Mouse (Mus musculus): ENCODE data around the gene Crhr1. TPM values are rescaled to one million over a fixed set of nuclear protein-coding genes. Genes with fewer than 3 reads are reported as not detected.

Crhr1 gene
- polyA plus RNA-seq, 1 experiment from 2014 or later = 7.3 TPM

DNA sequence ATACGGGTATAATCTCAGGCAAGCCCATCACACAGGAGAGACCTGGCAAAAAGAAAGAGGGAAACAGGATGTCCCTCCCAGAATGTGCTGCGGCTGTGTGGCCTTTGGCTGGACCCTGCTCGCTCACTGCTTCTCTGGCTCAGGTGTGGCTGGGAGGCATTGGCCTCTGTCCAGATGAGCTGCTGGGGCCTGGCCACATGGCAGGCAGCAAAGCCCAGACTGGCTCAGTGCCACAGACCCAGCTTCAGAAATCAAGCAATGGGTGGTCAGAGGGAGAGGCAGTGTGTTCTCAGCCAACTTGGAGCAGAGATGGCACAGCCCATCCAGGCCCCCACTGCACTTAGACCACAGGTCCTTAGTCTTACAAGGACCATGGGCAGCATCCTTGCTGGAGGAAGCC, 8.1 kb upstream of the Crhr1 start:
- Histone ChIP-seq H3K27ac (no peak overlapping the region), H3K27me3 (ENCODE audit: control insufficient read depth, insufficient read depth, low read length) (no peaks in the 10 kb centered on the region), H3K4me3 (replicated peaks; ENCODE audit: low read length) (no peak overlapping the region), H3K9me3 (ENCODE audit: control insufficient read depth, low read length) (no peaks in the 10 kb centered on the region), H3K4me2 (replicated peaks) (no peak overlapping the region), H3K4me1 (replicated peaks; ENCODE audit: control insufficient read depth, insufficient read depth, low read length) (0 out of 2 replicates have a peak, but pooled peaks cover 5% of the 10 kb centered on the region), H3K9ac (no peak overlapping the region), H3K36me3 (replicated peaks; ENCODE audit: control insufficient read depth, insufficient read depth) (no peaks in the 10 kb centered on the region)
- WGBS = 57% methylated on average over 3 of the region's 3 CpGs
- peak; percentile 62 for DNase-seq (ENCODE audit: low spot score)
- no peak for ATAC-seq (ENCODE audit: low FRiP score)

DNA sequence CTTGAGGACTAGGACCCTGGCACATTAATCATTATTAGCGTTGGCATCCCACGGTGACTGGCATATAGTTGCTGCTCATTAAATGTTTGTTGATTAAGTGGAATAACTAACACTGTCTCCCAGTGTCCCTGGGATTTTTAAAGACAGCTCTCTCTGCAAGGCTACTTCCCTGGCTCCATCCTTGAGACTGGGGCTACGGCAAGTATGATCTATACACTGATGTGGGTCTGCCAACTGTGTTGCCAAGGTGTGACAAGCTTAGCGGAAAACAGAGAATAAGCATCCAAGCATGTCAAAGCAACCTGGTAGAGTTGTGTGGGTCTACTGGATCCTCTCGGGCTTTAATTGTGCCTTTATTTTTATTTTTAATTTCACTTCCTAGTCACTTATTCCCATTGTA, 3.2 kb upstream of the Crhr1 start:
- WGBS = 67% methylated on average over 5 of the region's 5 CpGs
- Histone ChIP-seq H3K4me3 (replicated peaks; ENCODE audit: low read length) (no peak overlapping the region), H3K36me3 (replicated peaks; ENCODE audit: control insufficient read depth, insufficient read depth) (no peaks in the 10 kb centered on the region), H3K4me2 (replicated peaks) (no peak overlapping the region), H3K9me3 (ENCODE audit: control insufficient read depth, low read length) (no peaks in the 10 kb centered on the region), H3K4me1 (replicated peaks; ENCODE audit: control insufficient read depth, insufficient read depth, low read length) (0 out of 2 replicates have a peak, but pooled peaks cover 10% of the 10 kb centered on the region), H3K9ac (no peak overlapping the region), H3K27me3 (ENCODE audit: control insufficient read depth, insufficient read depth, low read length) (peaks cover 22% of the 10 kb centered on the region), H3K27ac (no peak overlapping the region)
- ATAC-seq (ENCODE audit: low FRiP score) = no peak
- no peak for DNase-seq (ENCODE audit: low spot score)

DNA sequence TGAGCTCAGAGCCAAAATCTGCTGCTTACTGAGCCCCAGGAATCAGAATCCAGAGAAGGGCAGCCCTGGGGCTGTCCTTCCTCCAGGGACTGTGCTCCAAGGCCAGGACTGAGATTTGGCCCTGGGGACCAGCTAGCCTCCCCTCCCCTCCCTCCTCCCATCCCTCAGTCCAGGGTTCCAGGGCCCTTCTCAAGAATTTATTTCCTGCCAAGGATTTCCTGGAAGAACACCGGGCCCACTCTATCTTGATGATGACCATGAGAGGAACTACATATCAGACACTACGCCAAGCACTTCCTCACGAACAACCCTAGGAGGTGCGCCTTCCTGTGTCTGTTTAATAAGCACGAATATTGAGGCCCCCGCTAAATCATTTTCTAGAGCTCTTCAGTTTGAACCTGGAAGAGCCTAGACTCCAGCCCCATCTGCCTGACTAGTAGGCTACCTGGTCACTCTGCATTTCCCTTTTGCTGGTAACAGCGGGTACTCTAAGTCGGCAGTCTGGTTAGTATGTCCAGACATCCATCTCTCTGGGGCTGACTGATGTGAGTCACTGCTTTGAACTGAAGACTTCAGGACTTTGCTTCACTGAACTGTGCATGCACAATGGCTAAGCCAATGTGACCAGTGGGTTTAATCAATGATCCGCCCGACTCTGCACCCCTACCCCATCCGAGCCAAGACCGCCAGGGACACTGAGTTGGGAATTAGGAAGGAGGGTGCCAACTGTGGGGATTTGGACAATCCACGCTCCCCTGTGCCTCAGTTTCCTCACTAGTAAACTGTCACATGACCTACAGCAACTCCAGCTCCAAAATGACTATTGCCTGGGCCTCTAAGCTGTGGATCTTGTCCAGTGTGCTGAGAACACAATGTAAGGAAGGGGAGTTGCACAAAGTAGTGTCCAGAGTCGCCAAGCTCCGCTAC, 1.7 kb upstream of the Crhr1 start:
- Histone ChIP-seq H3K9ac (no peak overlapping the region), H3K36me3 (replicated peaks; ENCODE audit: control insufficient read depth, insufficient read depth) (no peaks in the 10 kb centered on the region), H3K4me1 (replicated peaks; ENCODE audit: control insufficient read depth, insufficient read depth, low read length) (0 out of 2 replicates have a peak, but pooled peaks cover 5% of the 10 kb centered on the region), H3K27me3 (ENCODE audit: control insufficient read depth, insufficient read depth, low read length) (peaks cover 37% of the 10 kb centered on the region), H3K4me2 (replicated peaks) (0 out of 2 replicates have a peak overlapping the region, but pooled peaks have one; percentile 87), H3K4me3 (replicated peaks; ENCODE audit: low read length) (no peak overlapping the region), H3K9me3 (ENCODE audit: control insufficient read depth, low read length) (no peaks in the 10 kb centered on the region), H3K27ac (no peak overlapping the region)
- 77% methylated on average over 15 of the region's 15 CpGs for WGBS
- ATAC-seq (ENCODE audit: low FRiP score) = no peak
- no peak for DNase-seq (ENCODE audit: low spot score)

DNA sequence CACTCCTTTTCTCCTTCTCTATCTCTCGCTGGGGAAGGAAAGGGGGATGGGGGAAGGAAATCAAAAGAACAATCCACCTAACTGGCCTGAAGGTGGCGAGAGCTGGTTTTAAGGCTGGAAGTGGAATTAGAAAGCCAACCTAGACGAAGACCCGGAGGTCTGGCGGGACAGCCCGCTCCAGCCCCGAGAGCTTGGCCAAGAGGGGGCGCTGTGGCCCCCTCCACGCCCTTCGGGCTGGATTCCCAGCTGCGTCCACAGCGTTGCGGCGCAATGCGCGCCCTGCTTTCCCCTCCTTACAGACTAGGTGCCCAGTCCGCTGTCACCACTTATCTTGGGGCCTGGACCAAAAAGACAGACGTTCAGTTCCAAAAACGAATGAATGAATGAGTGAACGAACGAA, 899 bp upstream of the Crhr1 start:
- Histone ChIP-seq H3K9me3 (ENCODE audit: control insufficient read depth, low read length) (no peaks in the 10 kb centered on the region), H3K4me3 (replicated peaks; ENCODE audit: low read length) (peak overlapping the region; percentile 54), H3K4me2 (replicated peaks) (peak overlapping the region; percentile 87), H3K4me1 (replicated peaks; ENCODE audit: control insufficient read depth, insufficient read depth, low read length) (0 out of 2 replicates have a peak, but pooled peaks cover 5% of the 10 kb centered on the region), H3K9ac (peak overlapping the region; percentile 77), H3K27ac (no peak overlapping the region), H3K27me3 (ENCODE audit: control insufficient read depth, insufficient read depth, low read length) (peaks cover 39% of the 10 kb centered on the region), H3K36me3 (replicated peaks; ENCODE audit: control insufficient read depth, insufficient read depth) (no peaks in the 10 kb centered on the region)
- under 1% methylated on average over 21 of the region's 21 CpGs for WGBS
- ATAC-seq (ENCODE audit: low FRiP score) (peak; percentile 44; the same call in 1 of the 2 replicates), DNase-seq (ENCODE audit: low spot score) (peak; percentile 76)

GRCm38 (mm10) chr11:104133442-104133983, 858 bp downstream of the Crhr1 start:
- no peak overlapping the region for H3K27ac ChIP-seq
- no peak for ATAC-seq (ENCODE audit: low FRiP score)

DNA sequence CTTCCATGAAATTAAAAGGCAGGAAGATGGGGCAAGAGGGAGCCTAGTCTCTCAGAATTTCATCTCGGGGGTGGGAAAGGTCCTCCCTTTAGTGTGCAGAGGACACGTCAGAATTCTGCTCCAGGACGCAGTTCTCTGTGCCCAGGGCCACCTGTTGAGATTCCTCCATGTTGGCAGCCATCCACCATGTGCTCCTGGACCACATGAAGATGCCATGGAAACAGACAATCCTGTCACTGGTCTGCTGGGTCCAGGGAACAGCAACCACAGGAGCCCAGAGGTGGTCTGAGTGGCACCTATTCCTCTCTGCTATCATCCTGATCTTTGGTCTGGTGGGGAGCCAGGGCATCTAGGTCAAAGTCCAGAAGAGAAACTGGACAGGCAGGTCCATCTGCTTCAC, 6.3 kb downstream of the Crhr1 start:
- no peaks in the 10 kb centered on the region for H3K4me1 ChIP-seq (replicated peaks; ENCODE audit: control insufficient read depth, insufficient read depth, low read length)
- no peaks in the 10 kb centered on the region for H3K36me3 ChIP-seq (replicated peaks; ENCODE audit: control insufficient read depth, insufficient read depth)
- no peak overlapping the region for H3K27ac ChIP-seq
- no peaks in the 10 kb centered on the region for H3K9me3 ChIP-seq (ENCODE audit: control insufficient read depth, low read length)
- no peak overlapping the region for H3K9ac ChIP-seq
- H3K27me3 ChIP-seq (ENCODE audit: control insufficient read depth, insufficient read depth, low read length) = peaks cover 22% of the 10 kb centered on the region
- H3K4me3 ChIP-seq (replicated peaks; ENCODE audit: low read length) = no peak overlapping the region
- H3K4me2 ChIP-seq (replicated peaks) = no peak overlapping the region
- DNase-seq (ENCODE audit: low spot score) (no peak), ATAC-seq (ENCODE audit: low FRiP score) (no peak)
- 80% methylated on average over 3 of the region's 3 CpGs for WGBS

More at GRCm38 (mm10) chr11:104133442-104133983, 858 bp downstream of the Crhr1 start:
- H3K9ac ChIP-seq = peak overlapping the region; percentile 77
- H3K27me3 ChIP-seq (ENCODE audit: control insufficient read depth, insufficient read depth, low read length) = peaks cover 39% of the 10 kb centered on the region
- peak overlapping the region; percentile 54 for H3K4me3 ChIP-seq (replicated peaks; ENCODE audit: low read length)
- H3K4me2 ChIP-seq (replicated peaks) = peak overlapping the region; percentile 87
- no peak for DNase-seq (ENCODE audit: low spot score)
- H3K4me1 ChIP-seq (replicated peaks; ENCODE audit: control insufficient read depth, insufficient read depth, low read length) = 0 out of 2 replicates have a peak, but pooled peaks cover 5% of the 10 kb centered on the region
- no peaks in the 10 kb centered on the region for H3K9me3 ChIP-seq (ENCODE audit: control insufficient read depth, low read length)
- no peaks in the 10 kb centered on the region for H3K36me3 ChIP-seq (replicated peaks; ENCODE audit: control insufficient read depth, insufficient read depth)
- under 1% methylated on average over 47 of the region's 47 CpGs for WGBS

DNA sequence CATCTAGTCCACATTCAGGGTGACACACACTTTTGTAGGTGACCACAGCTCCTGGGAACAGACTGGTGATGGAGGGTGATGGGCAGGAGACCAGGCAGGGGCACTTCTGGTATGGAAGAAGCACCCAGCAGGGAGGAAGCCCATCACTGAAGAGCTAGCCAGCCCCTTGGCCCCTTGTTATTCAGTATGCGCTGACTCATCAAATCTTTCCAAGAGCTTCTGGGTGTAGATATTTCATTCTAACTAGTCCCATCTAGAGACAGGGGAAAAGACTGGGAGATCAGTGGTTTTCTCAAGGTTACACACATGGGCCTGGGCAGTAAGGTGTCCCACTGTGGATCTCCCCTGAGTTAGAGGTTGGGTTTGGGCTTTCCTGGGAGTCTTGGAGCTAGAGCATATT, 12.3 kb downstream of the Crhr1 start:
- Histone ChIP-seq H3K4me3 (replicated peaks; ENCODE audit: low read length) (no peak overlapping the region), H3K9me3 (ENCODE audit: control insufficient read depth, low read length) (no peaks in the 10 kb centered on the region), H3K4me1 (replicated peaks; ENCODE audit: control insufficient read depth, insufficient read depth, low read length) (no peaks in the 10 kb centered on the region), H3K9ac (no peak overlapping the region), H3K27ac (no peak overlapping the region), H3K27me3 (ENCODE audit: control insufficient read depth, insufficient read depth, low read length) (no peaks in the 10 kb centered on the region), H3K36me3 (replicated peaks; ENCODE audit: control insufficient read depth, insufficient read depth) (no peaks in the 10 kb centered on the region), H3K4me2 (replicated peaks) (no peak overlapping the region)
- ATAC-seq (ENCODE audit: low FRiP score) (no peak), DNase-seq (ENCODE audit: low spot score) (no peak)
- WGBS = 96% methylated on average over 1 of the region's 1 CpGs

DNA sequence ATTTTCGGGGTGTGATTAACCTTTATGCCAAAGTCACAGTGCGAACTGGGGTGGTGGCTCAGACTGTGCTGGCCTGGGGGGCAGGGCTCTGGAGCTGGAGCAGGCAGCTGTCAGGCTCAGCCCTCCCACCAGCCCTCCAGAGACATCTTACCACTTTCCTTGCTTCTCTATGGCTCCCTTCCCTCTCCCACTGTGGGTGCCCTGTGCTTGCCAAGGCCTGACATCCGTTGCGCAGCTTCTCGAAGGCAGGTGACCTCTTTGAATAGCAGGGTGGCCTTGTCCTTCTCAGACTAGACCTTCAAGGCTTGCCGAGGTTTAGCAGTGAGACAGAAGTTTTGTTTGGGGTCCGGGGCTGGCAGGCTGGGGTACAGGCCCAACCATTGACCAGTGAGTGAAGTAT, 16.1 kb downstream of the Crhr1 start:
- DNase-seq (ENCODE audit: low spot score) (no peak), ATAC-seq (ENCODE audit: low FRiP score) (no peak)
- no peak overlapping the region for H3K4me2 ChIP-seq (replicated peaks)
- H3K27ac ChIP-seq = no peak overlapping the region
- no peak overlapping the region for H3K4me3 ChIP-seq (replicated peaks; ENCODE audit: low read length)
- H3K4me1 ChIP-seq (replicated peaks; ENCODE audit: control insufficient read depth, insufficient read depth, low read length) = peaks cover 9% of the 10 kb centered on the region; the same call in 1 of the 2 replicates
- H3K9ac ChIP-seq = no peak overlapping the region
- no peaks in the 10 kb centered on the region for H3K9me3 ChIP-seq (ENCODE audit: control insufficient read depth, low read length)
- H3K27me3 ChIP-seq (ENCODE audit: control insufficient read depth, insufficient read depth, low read length) = no peaks in the 10 kb centered on the region
- no peaks in the 10 kb centered on the region for H3K36me3 ChIP-seq (replicated peaks; ENCODE audit: control insufficient read depth, insufficient read depth)
- 73% methylated on average over 7 of the region's 7 CpGs for WGBS

DNA sequence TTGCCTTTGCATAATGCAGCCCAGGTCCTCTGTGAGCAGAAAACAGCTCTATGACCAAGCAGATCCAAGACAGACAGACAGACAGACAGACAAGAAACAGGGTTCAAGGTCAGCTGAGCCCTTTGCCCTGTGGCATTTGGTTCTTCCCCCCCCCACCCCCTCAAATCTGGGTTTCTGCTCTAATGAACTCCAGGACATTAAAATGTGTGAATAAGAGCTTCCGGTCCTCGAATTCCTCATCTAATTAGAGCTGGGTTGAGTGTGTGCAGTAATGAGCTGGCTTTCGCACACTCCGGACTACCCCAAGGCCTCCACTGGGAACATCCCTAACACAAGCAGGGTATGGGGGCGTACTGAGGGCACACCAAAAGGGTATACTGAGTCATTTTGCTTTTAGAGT, 18.3 kb downstream of the Crhr1 start:
- DNase-seq (ENCODE audit: low spot score) (no peak), ATAC-seq (ENCODE audit: low FRiP score) (no peak)
- no peak overlapping the region for H3K4me3 ChIP-seq (replicated peaks; ENCODE audit: low read length)
- no peaks in the 10 kb centered on the region for H3K27me3 ChIP-seq (ENCODE audit: control insufficient read depth, insufficient read depth, low read length)
- WGBS = 58% methylated on average over 5 of the region's 5 CpGs
- H3K9me3 ChIP-seq (ENCODE audit: control insufficient read depth, low read length) = no peaks in the 10 kb centered on the region
- no peaks in the 10 kb centered on the region for H3K36me3 ChIP-seq (replicated peaks; ENCODE audit: control insufficient read depth, insufficient read depth)
- peaks cover 9% of the 10 kb centered on the region; the same call in 1 of the 2 replicates for H3K4me1 ChIP-seq (replicated peaks; ENCODE audit: control insufficient read depth, insufficient read depth, low read length)
- H3K9ac ChIP-seq = no peak overlapping the region
- no peak overlapping the region for H3K27ac ChIP-seq
- H3K4me2 ChIP-seq (replicated peaks) = no peak overlapping the region

Data from hindbrain, embryonic 14.5 days (tissue).